Mouse (Mus musculus) liver, postnatal 0 days (tissue): Measurements from ENCODE around the gene Hdc. TPM values are rescaled to one million over a fixed set of nuclear protein-coding genes. Genes with fewer than 3 reads are reported as not detected.

Source experiments
- ATAC-seq: fragments of 200-750 bp; cut with Nextera tagmentation; 2 replicates; pipeline ENCODE4 v1.8.0; 2017; ENCODE audit warnings: mild to moderate bottlenecking, moderate library complexity
- DNase-seq: peaks from one replicate; pipeline ENCODE4 v3.0.0-alpha.2; 2016
- H3K27ac ChIP-seq: fragments of 300-500 bp; sonication (generic); 2 replicates; pipeline ENCODE4 v1.5.1; 2014; ENCODE audit warnings: antibody characterized with exemption, moderate library complexity, mild to moderate bottlenecking, low read depth
- H3K27me3 ChIP-seq: fragments of 300-500 bp; sonication (generic); 2 replicates; pipeline ENCODE4 v1.6.1; 2014; ENCODE audit warnings: low read length, control low read depth, mixed read lengths; ENCODE audit not compliant: insufficient read depth
- H3K36me3 ChIP-seq: fragments of 300-500 bp; sonication (generic); replicated peaks from 2 replicates; pipeline ENCODE4 v1.6.1; 2014; ENCODE audit warnings: mild to moderate bottlenecking, control low read depth, low read length, moderate library complexity, mixed read lengths; ENCODE audit not compliant: insufficient read depth
- H3K4me1 ChIP-seq: fragments of 300-500 bp; sonication (generic); 2 replicates; pipeline ENCODE4 v1.6.1; 2014; ENCODE audit warnings: antibody characterized with exemption, mild to moderate bottlenecking, control low read depth; ENCODE audit not compliant: insufficient read depth
- H3K4me2 ChIP-seq: fragments of 300-500 bp; sonication (generic); 2 replicates; pipeline ENCODE4 v1.6.1; 2014; ENCODE audit warnings: low read depth, mild to moderate bottlenecking, low read length, moderate library complexity, mixed read lengths
- H3K4me3 ChIP-seq: fragments of 300-500 bp; sonication (generic); 2 replicates; pipeline ENCODE4 v1.5.1; 2014; ENCODE audit warnings: low read depth, low read length
- H3K9ac ChIP-seq: fragments of 300-500 bp; sonication (generic); replicated peaks from 2 replicates; pipeline ENCODE4 v1.6.1; 2014; ENCODE audit warnings: mild to moderate bottlenecking, moderate library complexity
- H3K9me3 ChIP-seq: fragments of 300-500 bp; sonication (generic); 2 replicates; pipeline ENCODE4 v1.6.1; 2016; ENCODE audit warnings: mild to moderate bottlenecking, control low read depth, low read length, mixed read lengths
- CTCF ChIP-seq: sonication (generic); IDR thresholded peaks from 2 replicates; pipeline ENCODE4 v1.5.1; 2016; ENCODE audit warnings: antibody characterized with exemption, low read depth
- EP300 ChIP-seq: IDR thresholded peaks from 2 replicates; pipeline ENCODE4 v1.6.1; 2016; ENCODE audit warnings: antibody characterized with exemption, low read depth, mild to moderate bottlenecking
- WGBS: fragments of 180-500 bp; shearing (Covaris S2); extraction: QIAGEN DNeasy Blood & Tissue Kit; methylation state at CpG from one replicate; pipeline ENCODE4 v1.1.7; 2014; ENCODE audit not compliant: insufficient replicate concordance; 5-methylcytosine and 5-hydroxymethylcytosine counted together
- polyA plus RNA-seq: library from polyadenylated mRNA; unstranded; fragments of >200 nt; fragmentation: Nextera tagmentation; extraction: Ambion mirVana; gene quantifications from 2 replicates; pipeline ENCODE4 v1.2.1, GENCODE M21; 2015

Hdc gene
- 4.5 and 6.0 TPM in 2 replicates for polyA plus RNA-seq

- H3K4me3 ChIP-seq: peak within 1 kb of the TSS; percentile 0; the same call in 1 of the 2 replicates
Measured at GRCm38 (mm10) chr2:126619249-126619704, at the start of gene Hdc. Hdc (minus strand) TSS chr2:126619299.

GRCm38 (mm10) chr2:126668621-126669252 lies 49.6 kb upstream of the Hdc start:
- ATAC-seq: 0 out of 2 replicates have a peak, but pooled peaks have one; percentile 47
- H3K9ac ChIP-seq: no peak overlapping the region
- H3K36me3 ChIP-seq: no peaks in the 10 kb centered on the region
- H3K4me2 ChIP-seq: peak overlapping the region; percentile 13; the same call in 1 of the 2 replicates
- H3K27ac ChIP-seq: peak overlapping the region; percentile 5
- H3K4me1 ChIP-seq: peaks cover 15% of the 10 kb centered on the region
- no peak overlapping the region for H3K4me3 ChIP-seq
- DNase-seq: no peak
- H3K27me3 ChIP-seq: no peaks in the 10 kb centered on the region
- 80% methylated on average over 5 of the region's 5 CpGs for WGBS
- TF ChIP-seq EP300 (no peak), CTCF (no peak)
- H3K9me3 ChIP-seq: no peaks in the 10 kb centered on the region

More at GRCm38 (mm10) chr2:126619249-126619704, at the start of gene Hdc:
- H3K9me3 ChIP-seq: no peaks in the 10 kb centered on the region
- DNase-seq (no peak), ATAC-seq (no peak)
- peak within 1 kb of the TSS; percentile 51 for H3K4me2 ChIP-seq
- peaks cover 6% of the 10 kb centered on the region; the same call in 1 of the 2 replicates for H3K4me1 ChIP-seq
- 43% methylated on average over 14 of the region's 14 CpGs for WGBS
- no peak within 1 kb of the TSS for H3K9ac ChIP-seq
- H3K36me3 ChIP-seq: no peaks in the 10 kb centered on the region
- no peaks in the 10 kb centered on the region for H3K27me3 ChIP-seq
- no peak for TF ChIP-seq EP300
- TF ChIP-seq CTCF: no peak
- H3K27ac ChIP-seq: peak within 1 kb of the TSS; percentile 49; the same call in 1 of the 2 replicates

- WGBS: 66% methylated on average over 3 of the region's 3 CpGs
- H3K27me3 ChIP-seq: no peaks in the 10 kb centered on the region
- no peak for ATAC-seq
- no peaks in the 10 kb centered on the region for H3K9me3 ChIP-seq
- H3K4me1 ChIP-seq: peaks cover 2% of the 10 kb centered on the region
- no peak for TF ChIP-seq EP300
- no peak for TF ChIP-seq CTCF
- H3K4me2 ChIP-seq: no peak overlapping the region
- H3K27ac ChIP-seq: no peak overlapping the region
- no peak overlapping the region for H3K9ac ChIP-seq
- no peak overlapping the region for H3K4me3 ChIP-seq
- no peak for DNase-seq
- no peaks in the 10 kb centered on the region for H3K36me3 ChIP-seq
Measured at GRCm38 (mm10) chr2:126665984-126666383, 46.9 kb upstream of the Hdc start.

GRCm38 (mm10) chr2:126663481-126663880 lies 44.4 kb upstream of the Hdc start:
- Histone ChIP-seq H3K4me2 (no peak overlapping the region), H3K4me1 (peaks cover 2% of the 10 kb centered on the region), H3K9me3 (no peaks in the 10 kb centered on the region), H3K27ac (no peak overlapping the region), H3K4me3 (no peak overlapping the region), H3K36me3 (no peaks in the 10 kb centered on the region), H3K9ac (no peak overlapping the region), H3K27me3 (no peaks in the 10 kb centered on the region)
- no peak for DNase-seq
- TF ChIP-seq EP300 (no peak), CTCF (peak; percentile 77)
- 37% methylated on average over 4 of the region's 4 CpGs for WGBS
- no peak for ATAC-seq

- DNase-seq: no peak
- Histone ChIP-seq H3K36me3 (peaks cover 52% of the 10 kb centered on the region), H3K9ac (no peak overlapping the region), H3K4me3 (no peak overlapping the region), H3K9me3 (no peaks in the 10 kb centered on the region), H3K27me3 (no peaks in the 10 kb centered on the region), H3K27ac (no peak overlapping the region), H3K4me2 (no peak overlapping the region), H3K4me1 (no peaks in the 10 kb centered on the region)
- 82% methylated on average over 4 of the region's 4 CpGs for WGBS
- TF ChIP-seq EP300 (no peak), CTCF (no peak)
- no peak for ATAC-seq
Measured at GRCm38 (mm10) chr2:126652929-126653328, 33.8 kb upstream of the Hdc start.

GRCm38 (mm10) chr2:126647762-126648161 lies 28.7 kb upstream of the Hdc start:
- Histone ChIP-seq H3K4me1 (no peaks in the 10 kb centered on the region), H3K27me3 (no peaks in the 10 kb centered on the region), H3K9ac (no peak overlapping the region), H3K4me3 (no peak overlapping the region), H3K36me3 (peaks cover 61% of the 10 kb centered on the region), H3K27ac (no peak overlapping the region), H3K4me2 (no peak overlapping the region), H3K9me3 (no peaks in the 10 kb centered on the region)
- 81% methylated on average over 3 of the region's 3 CpGs for WGBS
- ATAC-seq (peak; percentile 51), DNase-seq (no peak)
- TF ChIP-seq EP300 (no peak), CTCF (no peak)
